24 mouse cellular contexts compared by ENCODE assay signal in the genomic region with DNA sequence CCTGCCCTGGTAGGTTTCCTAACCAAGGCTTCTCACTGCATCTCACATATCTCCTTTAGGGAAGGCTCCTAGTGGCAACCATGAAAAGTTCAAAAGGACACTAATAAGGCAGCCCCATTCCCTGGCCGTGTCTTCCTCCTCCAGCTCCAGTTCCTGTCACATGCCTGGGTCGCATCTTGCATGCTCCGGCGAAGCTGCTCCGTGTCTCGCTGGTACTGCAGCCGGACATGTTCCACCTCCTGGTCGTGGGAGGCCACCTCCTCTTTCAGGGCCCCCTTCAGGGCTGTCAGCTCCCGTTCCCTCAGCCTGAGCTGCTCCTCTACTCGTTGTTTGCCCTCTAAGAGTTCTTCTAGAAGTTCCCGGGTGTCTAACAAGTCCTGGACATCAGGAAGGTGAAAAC. TPM values are rescaled to one million over a fixed set of nuclear protein-coding genes. Genes with fewer than 3 reads are reported as not detected.
A peak's percentile ranks its signal among the peaks of the same experiment; 100 is the strongest.
DNase-seq lines count a peak whose midpoint lies in the region; ATAC-seq and TF ChIP-seq lines count a peak whose summit lies in the region.
"Had no signal": no experiment of that assay in that cellular context is flagged by ENCODE, and none has a peak within 500 bp of the region (broad histone marks: within the 10 kb centered on the region; RNA-seq: fewer than 3 reads in every experiment).

No protein-coding gene starts in this region.

- no peak overlapping the region for H3K4me2 ChIP-seq in kidney, postnatal 0 days (ENCODE audit: low read length)
- no peak overlapping the region for H3K4me2 ChIP-seq in kidney, embryonic 15.5 days
- no peak overlapping the region for H3K4me2 ChIP-seq in hindbrain, postnatal 0 days (ENCODE audit: low read depth, low read length)
- H3K4me2 ChIP-seq: forebrain, embryonic 15.5 days; hindbrain, embryonic 13.5 days; liver, embryonic 15.5 days; lung, embryonic 15.5 days; midbrain, embryonic 15.5 days had no signal

- DNase-seq in kidney, postnatal 0 days (ENCODE audit: low spot score), result peak; percentile 25
- DNase-seq in lung, postnatal 4 days, result peak; percentile 33 to 47
- DNase-seq in lung, postnatal 14 days, result no peak
- peak; percentile 10 for DNase-seq in thymus, postnatal 25 days
- no peak for DNase-seq in thymus, adult 18-20 months
- DNase-seq in thymus, postnatal 4 days, result peak; percentile 37
- no peak for DNase-seq in hindbrain, postnatal 0 days (ENCODE audit: low spot score)
- DNase-seq: adrenal gland, postnatal 10 days; cerebellum, adult 9-10 months; gastrocnemius, postnatal 14 days; heart, postnatal 36 days; kidney, adult 2 months; kidney, postnatal 36 days; liver had no signal

- H3K27ac ChIP-seq in kidney, postnatal 0 days, result no peak overlapping the region
- no peak overlapping the region for H3K27ac ChIP-seq in kidney, embryonic 15.5 days
- no peak overlapping the region for H3K27ac ChIP-seq in hindbrain, postnatal 0 days
- H3K27ac ChIP-seq: embryonic facial prominence, embryonic 10.5 days; forebrain, embryonic 15.5 days; hindbrain, embryonic 13.5 days; limb, embryonic 10.5 days; liver, embryonic 15.5 days; lung, embryonic 15.5 days; midbrain, embryonic 15.5 days had no signal

- TF ChIP-seq CTCF in kidney, postnatal 0 days (IDR thresholded peaks at IDR 0.05; ENCODE audit: low read depth), result no peak
- TF ChIP-seq CTCF in hindbrain, postnatal 0 days (IDR thresholded peaks at IDR 0.05; ENCODE audit: low read depth), result no peak

- no peak overlapping the region for H3K4me3 ChIP-seq in kidney, postnatal 0 days (replicated peaks; ENCODE audit: low read depth, low read length)
- H3K4me3 ChIP-seq in kidney, embryonic 15.5 days (replicated peaks), result no peak overlapping the region
- H3K4me3 ChIP-seq in hindbrain, postnatal 0 days (ENCODE audit: low read length), result no peak overlapping the region
- H3K4me3 ChIP-seq: embryonic facial prominence, embryonic 10.5 days; forebrain, embryonic 15.5 days; hindbrain, embryonic 13.5 days; limb, embryonic 10.5 days; liver, embryonic 15.5 days; lung, embryonic 15.5 days; megakaryocyte, embryonic 14.5 days; midbrain, embryonic 15.5 days had no signal

- H3K4me1 ChIP-seq in kidney, postnatal 0 days (replicated peaks; ENCODE audit: insufficient read depth, low read length), result no peaks in the 10 kb centered on the region
- H3K4me1 ChIP-seq in kidney, embryonic 15.5 days, result no peaks in the 10 kb centered on the region
- H3K4me1 ChIP-seq in hindbrain, postnatal 0 days (ENCODE audit: insufficient read depth, low read length), result no peaks in the 10 kb centered on the region
- H3K4me1 ChIP-seq: embryonic facial prominence, embryonic 10.5 days; forebrain, embryonic 15.5 days; hindbrain, embryonic 13.5 days; limb, embryonic 10.5 days; liver, embryonic 15.5 days; lung, embryonic 15.5 days; megakaryocyte, embryonic 14.5 days; midbrain, embryonic 15.5 days had no signal

- H3K9me3 ChIP-seq in kidney, postnatal 0 days (replicated peaks; ENCODE audit: low read length), result no peaks in the 10 kb centered on the region
- no peaks in the 10 kb centered on the region for H3K9me3 ChIP-seq in kidney, embryonic 15.5 days (replicated peaks)
- no peaks in the 10 kb centered on the region for H3K9me3 ChIP-seq in hindbrain, postnatal 0 days (ENCODE audit: low read length)
- H3K9me3 ChIP-seq: embryonic facial prominence, embryonic 10.5 days; forebrain, embryonic 15.5 days; hindbrain, embryonic 13.5 days; limb, embryonic 10.5 days; liver, embryonic 15.5 days; lung, embryonic 15.5 days; megakaryocyte, embryonic 14.5 days; midbrain, embryonic 15.5 days had no signal

- H3K36me3 ChIP-seq in kidney, postnatal 0 days (ENCODE audit: insufficient read depth, low read length), result 0 out of 2 replicates have a peak, but pooled peaks cover 5% of the 10 kb centered on the region
- 0 out of 2 replicates have a peak, but pooled peaks cover 15% of the 10 kb centered on the region for H3K36me3 ChIP-seq in kidney, embryonic 15.5 days
- peaks cover 7% of the 10 kb centered on the region; the same call in 1 of the 2 replicates for H3K36me3 ChIP-seq in hindbrain, postnatal 0 days (ENCODE audit: insufficient read depth, low read length)
- H3K36me3 ChIP-seq: limb, embryonic 10.5 days had no signal

- 40% methylated on average over 11 of the region's 11 CpGs for WGBS in kidney, postnatal 0 days
- 41% methylated on average over 11 of the region's 11 CpGs for WGBS in kidney, embryonic 15.5 days
- WGBS in hindbrain, postnatal 0 days, result 79% methylated on average over 11 of the region's 11 CpGs

- H3K9ac ChIP-seq in kidney, postnatal 0 days (ENCODE audit: low read depth, low read length), result no peak overlapping the region
- H3K9ac ChIP-seq in kidney, embryonic 15.5 days, result no peak overlapping the region
- no peak overlapping the region for H3K9ac ChIP-seq in hindbrain, postnatal 0 days (replicated peaks; ENCODE audit: low read length)
- H3K9ac ChIP-seq: forebrain, embryonic 15.5 days; hindbrain, embryonic 13.5 days; liver, embryonic 15.5 days; lung, embryonic 15.5 days; midbrain, embryonic 15.5 days had no signal

- peak; percentile 71; the same call in 1 of the 2 replicates for ATAC-seq in kidney, postnatal 0 days (replicated peaks; ENCODE audit: low FRiP score, low read depth)
- no peak for ATAC-seq in kidney, embryonic 15.5 days (replicated peaks; ENCODE audit: low FRiP score)
- ATAC-seq in hindbrain, postnatal 0 days, result no peak
- ATAC-seq: forebrain, embryonic 15.5 days; inflammation-experienced regulatory T-cells, adult 6 months; midbrain, embryonic 15.5 days had no signal

- no peaks in the 10 kb centered on the region for H3K27me3 ChIP-seq in kidney, postnatal 0 days (ENCODE audit: insufficient read depth, low read length)
- no peaks in the 10 kb centered on the region for H3K27me3 ChIP-seq in kidney, embryonic 15.5 days
- no peaks in the 10 kb centered on the region for H3K27me3 ChIP-seq in hindbrain, postnatal 0 days (ENCODE audit: insufficient read depth, low read length)
- H3K27me3 ChIP-seq: forebrain, embryonic 15.5 days; hindbrain, embryonic 13.5 days; lung, embryonic 15.5 days; midbrain, embryonic 15.5 days had no signal

RNA-seq across cellular contexts. Expression of gene Cgn, which starts 12.3 kb away (rescaled TPM):
- polyA plus RNA-seq in kidney, postnatal 0 days (2015; fragmentation: Nextera tagmentation; extraction: Ambion mirVana), result 15.7 and 16.4 TPM in 2 replicates
- 17.0 and 18.3 TPM in 2 replicates for polyA plus RNA-seq in kidney, embryonic 15.5 days (2015; fragmentation: Nextera tagmentation; extraction: Ambion mirVana)
- 5.8 and 7.7 TPM in 2 replicates for total RNA-seq in hindbrain, postnatal 0 days (2014; rRNA removed)
- polyA plus RNA-seq in hindbrain, postnatal 0 days (2015; fragmentation: Nextera tagmentation; extraction: Ambion mirVana), result 9.8 and 10.3 TPM in 2 replicates

Comparison
In these comparisons a context has a peak if more than half of its experiments do, and no peak if none do; other contexts are left out.
1. DNase-seq: peak in kidney, postnatal 0 days (single experiment), lung, postnatal 4 days (2 of 2), thymus, postnatal 25 days (single experiment) and thymus, postnatal 4 days (single experiment); none in lung, postnatal 14 days (single experiment), thymus, adult 18-20 months (0 of 2) and hindbrain, postnatal 0 days (single experiment).